In the genomic region with DNA sequence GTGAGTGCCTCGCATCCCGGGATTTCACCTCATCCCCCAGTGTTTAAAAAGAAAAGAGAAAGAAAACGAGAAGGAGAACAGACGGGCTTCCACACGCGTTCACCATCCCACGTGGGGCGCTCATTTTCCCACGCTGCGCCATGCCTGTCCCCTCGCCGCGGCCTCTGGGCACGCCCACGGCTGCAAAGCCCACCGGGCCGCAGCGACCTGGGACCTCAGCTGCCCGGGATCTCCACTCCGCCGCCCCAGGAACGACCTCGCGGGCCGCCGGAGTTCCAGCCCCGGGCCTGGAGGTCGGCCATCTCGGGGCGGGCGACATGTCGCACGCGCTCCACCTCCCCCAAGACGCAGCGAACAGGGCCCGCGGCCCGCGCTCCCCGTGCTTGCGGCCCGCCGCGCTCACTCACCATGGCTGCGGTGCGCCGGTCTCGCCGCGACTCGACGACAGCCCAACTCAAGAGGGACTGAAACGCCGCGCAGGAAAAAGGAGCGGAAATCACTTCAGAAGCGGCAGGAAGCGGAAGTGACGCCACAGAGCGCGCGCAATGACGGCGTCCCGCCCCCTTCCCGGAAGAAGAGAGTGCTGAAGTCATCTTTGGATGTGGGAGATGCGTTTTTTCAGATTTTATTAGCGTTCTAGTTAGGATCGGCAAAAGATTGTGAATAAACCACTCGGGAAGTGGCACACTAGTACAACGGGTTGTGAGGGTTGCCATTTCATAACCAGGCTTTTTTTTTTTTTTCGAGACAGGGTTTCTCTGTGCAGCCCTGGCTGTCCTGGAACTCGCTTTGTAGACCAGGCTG, we compare ENCODE assay signal across 7 mouse cellular contexts. TPM values are rescaled to one million over a fixed set of nuclear protein-coding genes. Genes with fewer than 3 reads are reported as not detected.
DNase-seq lines count a peak whose midpoint lies in the region; ATAC-seq lines count a peak whose summit lies in the region.

A gene (minus strand): TSS at position 519 of the 804 bp plus-strand sequence.

- H3K27me3 ChIP-seq in intestine, embryonic 16.5 days (replicated peaks; ENCODE audit: control insufficient read depth, insufficient read depth, low read length): no peaks in the 10 kb centered on the region
- H3K27me3 ChIP-seq in midbrain, embryonic 11.5 days (ENCODE audit: control insufficient read depth, insufficient read depth, low read length): no peaks in the 10 kb centered on the region

- intact Hi-C loops in left cerebral cortex, postnatal 36 days (cut with DNase I): no loop called here

- peaks cover 13% of the 10 kb centered on the region for H3K4me1 ChIP-seq in intestine, embryonic 16.5 days (ENCODE audit: control insufficient read depth, insufficient read depth, low read length)
- H3K4me1 ChIP-seq in midbrain, embryonic 11.5 days (ENCODE audit: control insufficient read depth, insufficient read depth, low read length): peaks cover 9% of the 10 kb centered on the region

- H3K9me3 ChIP-seq in intestine, embryonic 16.5 days (ENCODE audit: control insufficient read depth, low read length): no peaks in the 10 kb centered on the region
- H3K9me3 ChIP-seq in midbrain, embryonic 11.5 days (ENCODE audit: control insufficient read depth, low read length): no peaks in the 10 kb centered on the region

- WGBS in intestine, embryonic 16.5 days: under 1% methylated on average over 74 of the region's 74 CpGs
- WGBS in midbrain, embryonic 11.5 days: under 1% methylated on average over 69 of the region's 74 CpGs

- H3K4me3 ChIP-seq in intestine, embryonic 16.5 days (ENCODE audit: low read length): peak within 1 kb of the TSS; percentile 99
- peak within 1 kb of the TSS; percentile 99 for H3K4me3 ChIP-seq in midbrain, embryonic 11.5 days (ENCODE audit: low read depth, low read length)

- H3K9ac ChIP-seq in intestine, embryonic 16.5 days (ENCODE audit: low read depth, low read length): peak within 1 kb of the TSS; percentile 99
- H3K9ac ChIP-seq in midbrain, embryonic 11.5 days (ENCODE audit: low read length): peak within 1 kb of the TSS; percentile 95

- ATAC-seq in intestine, embryonic 16.5 days: peak; percentile 91
- ATAC-seq in midbrain, embryonic 11.5 days (ENCODE audit: low FRiP score): peak; percentile 91

- peak within 1 kb of the TSS; percentile 85 for H3K27ac ChIP-seq in intestine, embryonic 16.5 days (ENCODE audit: low read length)
- H3K27ac ChIP-seq in midbrain, embryonic 11.5 days (ENCODE audit: low read depth, low read length): peak within 1 kb of the TSS; percentile 65

- peak; percentile 93 for DNase-seq in adrenal gland, adult 2 months
- peak; percentile 75 for DNase-seq in embryo, embryonic 11.5 days (ENCODE audit: low read depth, low spot score)
- DNase-seq in gastrocnemius, postnatal 4 days (ENCODE audit: low spot score in 2 of 2): peak; percentile 82 to 93
- DNase-seq in left cerebral cortex, postnatal 36 days (ENCODE audit: low spot score in 2 of 2): peak; percentile 92 to 93
- peak; percentile 99 for DNase-seq in midbrain, embryonic 11.5 days (ENCODE audit: low spot score, missing footprints)
- DNase-seq in skeletal muscle tissue, adult 2 months (ENCODE audit: low read depth, low spot score): peak; percentile 73

- peaks cover 3% of the 10 kb centered on the region; the same call in 1 of the 2 replicates for H3K36me3 ChIP-seq in intestine, embryonic 16.5 days (ENCODE audit: control insufficient read depth, insufficient read depth, low read length)
- peaks cover 7% of the 10 kb centered on the region; the same call in 1 of the 2 replicates for H3K36me3 ChIP-seq in midbrain, embryonic 11.5 days (ENCODE audit: control insufficient read depth, insufficient read depth, low read length)

- peak within 1 kb of the TSS; percentile 90 for H3K4me2 ChIP-seq in intestine, embryonic 16.5 days (ENCODE audit: low read depth, low read length)
- peak within 1 kb of the TSS; percentile 91 for H3K4me2 ChIP-seq in midbrain, embryonic 11.5 days

RNA-seq across cellular contexts. Expression of the gene that starts here (rescaled TPM):
- total RNA-seq in adrenal gland, adult 2 months (2021): 10 to 100 TPM; 84.9 to 91.7 TPM
- polyA plus RNA-seq in adrenal gland, adult 2 months (2012; rRNA removed): 61.5 and 68.6 TPM in 2 replicates
- 10 to 100 TPM; 60.2 to 64.0 TPM for total RNA-seq in gastrocnemius, postnatal 4 days (2021)
- polyA plus RNA-seq in intestine, embryonic 16.5 days (2015; fragmentation: Nextera tagmentation; extraction: Ambion mirVana): 215 and 246 TPM in 2 replicates
- 100 to 1,000 TPM; 102 to 107 TPM for total RNA-seq in left cerebral cortex, postnatal 36 days (2021)
- 275 and 283 TPM in 2 replicates for polyA plus RNA-seq in midbrain, embryonic 11.5 days (2014; fragmentation: Nextera tagmentation; extraction: Ambion mirVana)

Comparison
In these comparisons a context has a peak if more than half of its experiments do, and no peak if none do; other contexts are left out.
1. Peak in every context shown above with its lines: DNase-seq, ATAC-seq, H3K4me3 ChIP-seq and H3K27ac ChIP-seq.